Mouse (Mus musculus) CH12.LX (cell line): ENCODE measurements around the gene Myo15. TPM values are rescaled to one million over a fixed set of nuclear protein-coding genes. Genes with fewer than 3 reads are reported as not detected.

ENCODE experiments used
- DNase-seq: peaks from one replicate; pipeline ENCODE4 v3.0.0-alpha.2; 2013; ENCODE audit errors: extremely low read depth
- H3K27ac ChIP-seq: 2 replicates; pipeline ENCODE4 v1.5.1; 2012; ENCODE audit warnings: low read depth, mild to moderate bottlenecking, control low read depth, moderate library complexity; ENCODE audit not compliant: insufficient read depth
- H3K27me3 ChIP-seq: replicated peaks from 2 replicates; pipeline ENCODE3; 2012; ENCODE audit warnings: inconsistent platforms
- H3K36me3 ChIP-seq, 2 experiments: replicated peaks in 1 of 2; 2 replicates each; pipeline versions ENCODE3 to v1.6.1; 2012; ENCODE audit warnings: inconsistent platforms in 1 of 2, low read length in 1 of 2, mild to moderate bottlenecking in 1 of 2, mixed read lengths in 1 of 2, moderate library complexity in 1 of 2; ENCODE audit not compliant: control insufficient read depth in 1 of 2, insufficient read depth in 1 of 2
- H3K4me1 ChIP-seq, 2 experiments: 2 replicates each; pipeline ENCODE4 v1.6.1; 2012; ENCODE audit warnings: inconsistent platforms in 1 of 2, moderate library complexity in 1 of 2; ENCODE audit not compliant: insufficient read depth in 2 of 2, control insufficient read depth in 1 of 2
- H3K4me2 ChIP-seq: 2 replicates; pipeline ENCODE4 v1.6.1; 2012; ENCODE audit warnings: low read depth, mild to moderate bottlenecking, control low read depth; ENCODE audit not compliant: poor library complexity, insufficient read depth, severe bottlenecking
- H3K4me3 ChIP-seq, 3 experiments: fragments of 150-350 bp in 1 of 3; sonication (generic) in 1 of 3; replicated peaks in 1 of 3; 2 replicates each; pipeline versions ENCODE3 to v1.5.1; 2011 to 2012; ENCODE audit warnings: low read depth in 2 of 3, low read length in 2 of 3, mild to moderate bottlenecking in 2 of 3, moderate library complexity in 2 of 3, control low read depth in 1 of 3, improper control_type of control experiment in 1 of 3, inconsistent platforms in 1 of 3, mixed read lengths in 1 of 3; ENCODE audit not compliant: poor library complexity in 1 of 3
- H3K79me2 ChIP-seq: replicated peaks from 2 replicates; pipeline ENCODE4 v1.6.1; 2012; ENCODE audit warnings: mild to moderate bottlenecking, moderate library complexity; ENCODE audit not compliant: control insufficient read depth, poor library complexity, insufficient read depth, severe bottlenecking; ENCODE audit errors: extremely low read depth
- H3K9ac ChIP-seq: 2 replicates; pipeline ENCODE4 v1.6.1; 2012; ENCODE audit warnings: low read depth, mild to moderate bottlenecking, control low read depth, moderate library complexity; ENCODE audit not compliant: insufficient read depth
- H3K9me3 ChIP-seq: replicated peaks from 2 replicates; pipeline ENCODE3; 2012; ENCODE audit warnings: low read length, inconsistent platforms, mixed read lengths
- CTCF ChIP-seq, 2 experiments: IDR thresholded peaks in 1 of 2; conservative IDR thresholded peaks in 1 of 2; 2 replicates each; pipeline ENCODE4 v1.5.1; 2011 to 2012; ENCODE audit warnings: low read depth in 2 of 2, low read length in 2 of 2, improper control_type of control experiment in 1 of 2, inconsistent platforms in 1 of 2, mild to moderate bottlenecking in 1 of 2, moderate library complexity in 1 of 2
- ETS1 ChIP-seq: conservative IDR thresholded peaks from 2 replicates; pipeline ENCODE4 v1.6.1; 2012; ENCODE audit warnings: low read depth, mild to moderate bottlenecking, inconsistent platforms, low read length, improper control_type of control experiment, moderate library complexity
- JUN ChIP-seq: IDR thresholded peaks from 2 replicates; pipeline ENCODE4 v1.6.1; 2011; ENCODE audit warnings: low read depth, mild to moderate bottlenecking, low read length, improper control_type of control experiment, moderate library complexity; ENCODE audit not compliant: insufficient read depth
- MAX ChIP-seq: IDR thresholded peaks from 2 replicates; pipeline ENCODE4 v1.6.1; 2011; ENCODE audit warnings: low read length, improper control_type of control experiment
- MAZ ChIP-seq: IDR thresholded peaks from 2 replicates; pipeline ENCODE4 v1.6.1; 2012; ENCODE audit warnings: low read depth, mild to moderate bottlenecking, inconsistent platforms, low read length, improper control_type of control experiment, moderate library complexity
- NELFE ChIP-seq: IDR thresholded peaks from 2 replicates; pipeline ENCODE4 v1.6.1; 2011; ENCODE audit warnings: low read depth, low read length, improper control_type of control experiment
- NRF1 ChIP-seq: IDR thresholded peaks from 2 replicates; pipeline ENCODE4 v1.6.1; 2014; ENCODE audit warnings: low read depth, mild to moderate bottlenecking, inconsistent platforms, low read length, improper control_type of control experiment, moderate library complexity
- POLR2A ChIP-seq: IDR thresholded peaks from 2 replicates; pipeline ENCODE4 v1.6.1; 2011; ENCODE audit warnings: low read depth, mild to moderate bottlenecking, improper control_type of control experiment, low read length
- POLR2AphosphoS2 ChIP-seq: IDR thresholded peaks from 2 replicates; pipeline ENCODE4 v1.6.1; 2011; ENCODE audit warnings: low read depth, low read length, improper control_type of control experiment
- RAD21 ChIP-seq: IDR thresholded peaks from 2 replicates; pipeline ENCODE4 v1.6.1; 2011; ENCODE audit warnings: low read depth, mild to moderate bottlenecking, low read length, improper control_type of control experiment, moderate library complexity
- SIN3A ChIP-seq: IDR thresholded peaks from 2 replicates; pipeline ENCODE4 v1.6.1; 2012; ENCODE audit warnings: low read length, improper control_type of control experiment, inconsistent platforms
- SMC3 ChIP-seq: IDR thresholded peaks from 2 replicates; pipeline ENCODE4 v1.6.1; 2011; ENCODE audit warnings: low read depth, low read length, improper control_type of control experiment
- TBP ChIP-seq: conservative IDR thresholded peaks from 2 replicates; pipeline ENCODE4 v1.6.1; 2011; ENCODE audit warnings: low read depth, low read length, improper control_type of control experiment
- USF2 ChIP-seq: conservative IDR thresholded peaks from 2 replicates; pipeline ENCODE4 v1.6.1; 2011; ENCODE audit warnings: low read depth, low read length, improper control_type of control experiment
- ZMIZ1 ChIP-seq: IDR thresholded peaks from 2 replicates; pipeline ENCODE4 v1.6.1; 2012; ENCODE audit warnings: low read depth, mild to moderate bottlenecking, inconsistent platforms, low read length, improper control_type of control experiment
- dilution Hi-C: fragments of 300-500 bp; cut with MboI; formaldehyde crosslinking; loops from 2 replicates; pipeline ENCODE4 v1.14.3; 2020; ENCODE audit warnings: low sequenced_read_pairs; ENCODE audit not compliant: extremely low pct_unique_long_range_greater_than_20kb, extremely low pct_ligation_motif_present
- in situ Hi-C: fragments of 300-500 bp; cut with MboI; formaldehyde crosslinking; loops from 3 replicates; pipeline ENCODE4 v1.14.3; 2019; ENCODE audit warnings: low sequenced_read_pairs, low pct_ligation_motif_present, low pct_unique_long_range_greater_than_20kb, mixed read lengths
- polyA plus RNA-seq: library from polyadenylated mRNA; unstranded; fragments of >175 nt; gene quantifications from 2 replicates; pipeline ENCODE4 v1.2.1, GENCODE M21; 2012; ENCODE audit warnings: low read depth; ENCODE audit not compliant: insufficient read length
- total RNA-seq, 2 experiments: library from RNA; depleted of rRNA; stranded (reverse); fragments of 300-350 nt in 1 of 2; fragments of >200 nt in 1 of 2; gene quantifications; 2 replicates each; pipeline ENCODE4 v1.2.3; 2012 to 2014

The Myo15 gene
- total and polyA plus RNA-seq, 3 experiments = 0.01 to 0.13 (median 0.04) TPM

DNA sequence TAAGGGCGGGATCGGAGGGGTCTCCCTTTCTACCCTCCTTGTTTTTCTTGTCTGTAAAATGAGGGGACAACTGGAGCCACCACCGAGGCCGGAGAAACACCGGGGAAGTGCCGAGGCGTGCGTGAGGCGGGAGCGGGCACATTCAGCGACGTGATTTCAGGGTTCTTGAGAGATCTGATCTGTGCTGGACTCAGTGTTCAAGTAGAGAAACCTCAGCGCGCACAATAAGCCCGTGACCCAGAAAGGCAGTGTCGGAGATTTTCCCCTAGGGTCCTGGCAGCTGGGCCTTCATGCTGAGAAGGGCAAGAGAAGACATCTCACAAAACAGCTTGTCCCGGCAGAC lies 14.4 kb upstream of the Myo15 start:
- H3K36me3 ChIP-seq = peaks cover 37 to 41% of the 10 kb centered on the region in 2 experiments
- no peaks in the 10 kb centered on the region for H3K9me3 ChIP-seq
- no peak overlapping the region; the same call in 1 of the 2 replicates for H3K27ac ChIP-seq
- no peak for DNase-seq
- in situ Hi-C loops (no loop called here), dilution Hi-C loops (no loop called here)
- H3K27me3 ChIP-seq = no peaks in the 10 kb centered on the region
- peaks cover 18% of the 10 kb centered on the region for H3K79me2 ChIP-seq
- TF ChIP-seq POLR2AphosphoS2 (no peak), MAZ (no peak), ETS1 (no peak), JUN (no peak), NELFE (no peak), MAX (no peak), SMC3 (no peak), ZMIZ1 (no peak)
- peaks cover 8 to 26% of the 10 kb centered on the region in 2 experiments for H3K4me1 ChIP-seq
- peak overlapping the region; percentile 71 to 98 (median 89) for H3K4me3 ChIP-seq
- peak overlapping the region; percentile 98 for H3K9ac ChIP-seq
- H3K4me2 ChIP-seq = peak overlapping the region; percentile 84

DNA sequence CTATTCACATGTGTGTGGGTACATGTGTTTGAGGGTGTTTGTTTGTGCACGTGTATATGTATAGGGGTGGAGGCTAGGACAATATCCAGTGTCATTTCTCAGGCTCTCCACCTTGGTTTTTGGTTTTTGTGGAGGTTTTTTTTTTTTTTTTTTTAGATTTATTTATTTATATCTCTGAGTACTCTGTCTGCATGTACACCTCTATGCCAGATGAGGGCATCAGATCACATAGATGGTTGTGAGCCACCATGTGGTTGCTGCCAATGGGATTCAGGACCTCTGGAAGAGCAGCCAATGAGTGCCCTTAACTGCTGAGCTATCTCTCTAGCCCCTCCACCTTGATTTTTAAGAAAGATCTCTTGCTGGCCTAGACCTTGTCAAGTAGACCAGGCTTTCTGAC lies 11.2 kb upstream of the Myo15 start:
- Histone ChIP-seq H3K79me2 (peaks cover 18% of the 10 kb centered on the region), H3K4me2 (no peak overlapping the region), H3K27ac (no peak overlapping the region), H3K9me3 (no peaks in the 10 kb centered on the region), H3K36me3 (peaks cover 69 to 73% of the 10 kb centered on the region in 2 experiments), H3K27me3 (no peaks in the 10 kb centered on the region), H3K4me3 (no peak overlapping the region), H3K4me1 (peaks cover 8 to 26% of the 10 kb centered on the region in 2 experiments), H3K9ac (no peak overlapping the region)
- dilution Hi-C loops = no loop called here
- TF ChIP-seq ZMIZ1 (no peak), CTCF (conservative IDR thresholded peaks at IDR 0.05 in 1 of 2, IDR thresholded peaks at IDR 0.05 in 1 of 2; ENCODE audit: low read depth in 2 of 2, low read length in 2 of 2) (peak in 1 of 2 experiments; percentile 42; a peak in 2 of 4 replicates)
- DNase-seq = peak; percentile 28
- in situ Hi-C loops = no loop called here

DNA sequence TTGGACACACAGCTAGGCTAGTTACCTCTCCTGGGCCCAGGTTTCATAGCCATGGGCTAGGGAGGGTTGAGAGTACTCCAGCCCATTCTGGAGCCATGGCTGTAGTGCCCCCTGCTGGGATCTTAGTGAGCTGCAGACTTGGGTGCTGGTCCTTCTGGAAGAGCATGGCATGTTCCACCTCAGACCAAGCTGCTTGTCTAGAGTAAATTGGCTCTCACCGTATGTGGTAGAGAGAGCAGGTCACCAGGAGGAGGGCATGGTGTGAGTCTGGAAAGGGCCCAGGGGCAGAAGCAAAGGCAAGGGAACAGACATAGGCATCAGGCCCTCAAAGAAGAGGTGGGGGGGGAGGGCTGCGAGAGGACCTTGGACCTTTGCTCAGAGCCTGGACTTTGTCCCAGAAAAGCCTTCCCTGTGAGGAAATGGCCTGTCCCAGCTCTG lies 3.2 kb upstream of the Myo15 start:
- H3K4me2 ChIP-seq = no peak overlapping the region
- peak; percentile 60 for DNase-seq
- H3K9me3 ChIP-seq = no peaks in the 10 kb centered on the region
- no peaks in the 10 kb centered on the region for H3K27me3 ChIP-seq
- H3K4me1 ChIP-seq = no peaks in the 10 kb centered on the region
- no peak overlapping the region for H3K27ac ChIP-seq
- H3K4me3 ChIP-seq = no peak overlapping the region
- dilution Hi-C loops = no loop called here
- in situ Hi-C loops = no loop called here
- H3K36me3 ChIP-seq = peaks cover 88 to 99% of the 10 kb centered on the region in 2 experiments
- H3K9ac ChIP-seq = no peak overlapping the region
- H3K79me2 ChIP-seq = no peaks in the 10 kb centered on the region
- TF ChIP-seq USF2 (no peak), SMC3 (peak; percentile 49), RAD21 (peak; percentile 61), ZMIZ1 (no peak), POLR2A (peak; percentile 30; the same call in 1 of the 2 replicates), TBP (no peak), NRF1 (no peak), CTCF (conservative IDR thresholded peaks at IDR 0.05 in 1 of 2, IDR thresholded peaks at IDR 0.05 in 1 of 2; ENCODE audit: low read depth in 2 of 2, low read length in 2 of 2) (peak; percentile 64 to 73), NELFE (no peak), SIN3A (no peak), MAZ (no peak)
